Mouse (Mus musculus): Measurements from ENCODE around the gene 1700020D05Rik. TPM values are rescaled to one million over a fixed set of nuclear protein-coding genes. Genes with fewer than 3 reads are reported as not detected.

1700020D05Rik gene
- polyA plus RNA-seq, 1 experiment from 2014 or later = not detected

DNA sequence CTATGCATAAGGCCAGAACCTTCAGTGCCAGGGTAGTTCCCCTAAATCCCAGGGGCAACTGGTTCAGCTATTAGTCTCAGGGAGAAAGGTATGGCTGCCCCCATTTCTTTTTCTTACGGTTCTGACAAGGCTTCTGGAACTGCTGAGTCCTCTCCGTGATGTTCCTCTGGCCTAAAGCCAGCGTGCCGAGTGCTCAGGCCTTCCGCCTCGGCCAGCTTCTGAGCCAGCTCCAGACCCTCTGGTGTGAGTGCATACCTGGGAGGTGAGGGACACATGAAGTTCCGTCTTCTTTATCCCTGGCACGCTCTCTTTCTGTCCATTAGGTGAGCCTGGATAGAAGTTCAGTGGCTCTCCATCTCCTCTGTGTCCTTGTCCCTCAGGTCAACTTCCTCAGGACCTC, 18.2 kb downstream of the 1700020D05Rik start:
- H3K9ac ChIP-seq (ENCODE audit: low read length) = no peak overlapping the region

DNA sequence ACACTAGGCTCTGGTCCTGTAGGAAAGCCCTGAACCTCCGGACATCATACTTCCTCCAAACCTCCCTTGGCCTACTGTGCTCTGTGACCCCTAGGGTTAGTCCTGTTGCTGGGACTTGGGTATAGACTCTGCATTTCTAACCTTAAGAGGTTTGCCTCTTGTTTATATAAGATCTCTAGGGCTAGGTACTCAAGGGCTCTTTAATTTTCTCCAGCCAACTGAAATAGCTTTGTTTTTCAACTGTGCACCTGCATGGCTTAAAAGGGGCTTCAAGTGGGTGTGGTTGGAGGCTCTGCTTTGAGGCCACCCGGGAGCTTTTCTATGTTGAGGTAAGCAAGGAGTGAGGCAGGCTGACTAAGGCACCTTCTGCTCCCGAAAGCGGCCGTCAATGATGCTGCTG, 19.1 kb downstream of the 1700020D05Rik start:
- WGBS = 89% methylated on average over 5 of the region's 5 CpGs
- TF ChIP-seq EP300 (optimal IDR thresholded peaks at IDR 0.05) (no peak), CTCF (IDR thresholded peaks at IDR 0.05; ENCODE audit: low read depth) (no peak)
- Histone ChIP-seq H3K27ac (replicated peaks) (no peak overlapping the region), H3K36me3 (ENCODE audit: control insufficient read depth, insufficient read depth, low read length) (peaks cover 21% of the 10 kb centered on the region; the same call in 1 of the 2 replicates), H3K9ac (ENCODE audit: low read length) (no peak overlapping the region), H3K9me3 (ENCODE audit: control insufficient read depth, low read length) (no peaks in the 10 kb centered on the region), H3K27me3 (ENCODE audit: control insufficient read depth, insufficient read depth, low read length) (no peaks in the 10 kb centered on the region), H3K4me2 (replicated peaks; ENCODE audit: low read depth) (no peak overlapping the region), H3K4me1 (replicated peaks; ENCODE audit: control insufficient read depth, insufficient read depth) (no peaks in the 10 kb centered on the region), H3K4me3 (ENCODE audit: low read depth, low read length) (no peak overlapping the region)
- ATAC-seq (ENCODE audit: low FRiP score, low TSS enrichment) = no peak
- no peak for DNase-seq (ENCODE audit: low spot score)

More for the DNA sequence above, 18.2 kb downstream of the 1700020D05Rik start:
- no peak overlapping the region for H3K27ac ChIP-seq (replicated peaks)
- TF ChIP-seq CTCF (IDR thresholded peaks at IDR 0.05; ENCODE audit: low read depth) (no peak), EP300 (optimal IDR thresholded peaks at IDR 0.05) (no peak)
- H3K4me3 ChIP-seq (ENCODE audit: low read depth, low read length) = no peak overlapping the region
- 78% methylated on average over 8 of the region's 8 CpGs for WGBS
- no peak overlapping the region for H3K4me2 ChIP-seq (replicated peaks; ENCODE audit: low read depth)
- ATAC-seq (ENCODE audit: low FRiP score, low TSS enrichment) (no peak), DNase-seq (ENCODE audit: low spot score) (no peak)
- H3K4me1 ChIP-seq (replicated peaks; ENCODE audit: control insufficient read depth, insufficient read depth) = no peaks in the 10 kb centered on the region
- peaks cover 17% of the 10 kb centered on the region; the same call in 1 of the 2 replicates for H3K36me3 ChIP-seq (ENCODE audit: control insufficient read depth, insufficient read depth, low read length)
- H3K27me3 ChIP-seq (ENCODE audit: control insufficient read depth, insufficient read depth, low read length) = no peaks in the 10 kb centered on the region
- H3K9me3 ChIP-seq (ENCODE audit: control insufficient read depth, low read length) = no peaks in the 10 kb centered on the region

DNA sequence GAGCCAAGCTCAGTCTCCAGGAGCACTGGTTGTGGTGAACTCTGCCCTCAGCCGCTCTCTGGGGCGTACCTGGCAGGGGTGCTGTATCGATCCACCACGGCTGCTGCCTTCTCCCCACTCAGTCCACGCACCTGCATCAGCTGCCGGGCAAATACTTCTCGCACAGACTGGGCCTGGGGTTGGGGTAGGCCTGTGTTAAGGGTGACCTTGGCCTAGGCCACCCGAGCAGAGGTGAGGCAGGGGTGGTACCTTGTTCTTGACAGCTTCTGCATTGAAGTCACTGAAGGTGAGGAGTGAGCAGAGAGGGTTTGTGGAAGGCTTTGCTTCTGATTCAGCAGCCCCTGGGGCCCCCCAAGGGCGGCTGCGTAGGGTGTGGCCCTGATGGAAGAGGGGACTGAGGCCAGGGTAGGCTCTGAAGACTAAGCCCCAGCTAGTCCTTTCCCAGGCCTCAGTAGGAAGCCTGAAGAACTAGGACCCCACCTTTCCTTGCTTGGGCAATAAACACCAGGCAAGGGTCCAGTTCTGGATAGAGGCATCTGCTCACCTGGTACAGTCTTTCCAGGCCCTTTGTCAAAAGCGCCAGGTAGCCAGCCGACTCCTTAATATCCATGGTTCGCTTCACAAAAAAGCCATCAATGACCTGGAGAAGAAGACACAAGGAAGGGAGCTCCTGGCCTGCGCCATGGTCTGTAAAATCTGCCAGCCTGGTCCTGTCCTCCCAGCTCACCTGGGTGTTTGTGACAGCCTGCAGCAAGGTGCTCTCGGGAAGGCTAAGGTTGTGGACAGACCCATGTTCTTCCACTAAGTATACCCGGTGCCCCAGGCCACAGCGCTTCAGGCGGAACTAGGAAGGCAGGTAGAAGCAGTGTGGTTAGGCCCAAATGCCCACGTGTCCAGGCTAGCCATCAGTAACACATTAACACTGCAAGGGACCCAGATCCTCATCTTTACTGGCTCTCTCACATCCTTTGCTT, 19.9 kb downstream of the 1700020D05Rik start:
- 92% methylated on average over 19 of the region's 19 CpGs for WGBS
- Histone ChIP-seq H3K36me3 (ENCODE audit: control insufficient read depth, insufficient read depth, low read length) (peaks cover 21% of the 10 kb centered on the region; the same call in 1 of the 2 replicates), H3K9ac (ENCODE audit: low read length) (no peak overlapping the region), H3K4me1 (replicated peaks; ENCODE audit: control insufficient read depth, insufficient read depth) (no peaks in the 10 kb centered on the region), H3K27ac (replicated peaks) (no peak overlapping the region), H3K4me3 (ENCODE audit: low read depth, low read length) (no peak overlapping the region), H3K9me3 (ENCODE audit: control insufficient read depth, low read length) (no peaks in the 10 kb centered on the region), H3K4me2 (replicated peaks; ENCODE audit: low read depth) (no peak overlapping the region), H3K27me3 (ENCODE audit: control insufficient read depth, insufficient read depth, low read length) (no peaks in the 10 kb centered on the region)
- DNase-seq (ENCODE audit: low spot score) = no peak
- TF ChIP-seq EP300 (optimal IDR thresholded peaks at IDR 0.05) = no peak
- no peak for TF ChIP-seq CTCF (IDR thresholded peaks at IDR 0.05; ENCODE audit: low read depth)
- no peak for ATAC-seq (ENCODE audit: low FRiP score, low TSS enrichment)

DNA sequence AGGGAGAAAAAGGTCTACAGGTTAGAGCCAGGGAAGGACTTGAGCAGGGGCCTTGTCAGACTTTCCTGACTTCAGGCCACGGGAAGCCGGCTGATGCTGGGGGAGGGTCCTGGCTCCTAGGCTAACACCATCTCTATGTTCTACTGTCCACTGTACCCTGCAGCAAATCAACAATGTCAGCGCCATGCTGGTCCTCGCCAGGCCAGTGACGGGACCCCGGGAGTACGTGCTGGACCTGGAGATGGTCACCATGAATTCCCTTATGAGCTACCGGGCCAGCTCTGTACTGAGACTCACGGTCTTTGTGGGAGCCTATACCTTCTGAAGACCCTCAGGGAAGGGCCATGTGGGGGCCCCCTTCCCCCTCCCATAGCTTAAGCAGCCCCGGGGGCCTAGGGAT, 22.2 kb downstream of the 1700020D05Rik start:
- DNase-seq (ENCODE audit: low spot score) (no peak), ATAC-seq (ENCODE audit: low FRiP score, low TSS enrichment) (no peak)
- H3K9ac ChIP-seq (ENCODE audit: low read length) = no peak overlapping the region
- H3K9me3 ChIP-seq (ENCODE audit: control insufficient read depth, low read length) = no peaks in the 10 kb centered on the region
- H3K27me3 ChIP-seq (ENCODE audit: control insufficient read depth, insufficient read depth, low read length) = no peaks in the 10 kb centered on the region
- H3K27ac ChIP-seq (replicated peaks) = no peak overlapping the region
- 92% methylated on average over 10 of the region's 10 CpGs for WGBS
- H3K4me3 ChIP-seq (ENCODE audit: low read depth, low read length) = no peak overlapping the region
- H3K4me2 ChIP-seq (replicated peaks; ENCODE audit: low read depth) = no peak overlapping the region
- H3K36me3 ChIP-seq (ENCODE audit: control insufficient read depth, insufficient read depth, low read length) = peaks cover 21% of the 10 kb centered on the region; the same call in 1 of the 2 replicates
- H3K4me1 ChIP-seq (replicated peaks; ENCODE audit: control insufficient read depth, insufficient read depth) = no peaks in the 10 kb centered on the region; the same call in 1 of the 2 replicates
- TF ChIP-seq EP300 (optimal IDR thresholded peaks at IDR 0.05) = no peak
- no peak for TF ChIP-seq CTCF (IDR thresholded peaks at IDR 0.05; ENCODE audit: low read depth)

DNA sequence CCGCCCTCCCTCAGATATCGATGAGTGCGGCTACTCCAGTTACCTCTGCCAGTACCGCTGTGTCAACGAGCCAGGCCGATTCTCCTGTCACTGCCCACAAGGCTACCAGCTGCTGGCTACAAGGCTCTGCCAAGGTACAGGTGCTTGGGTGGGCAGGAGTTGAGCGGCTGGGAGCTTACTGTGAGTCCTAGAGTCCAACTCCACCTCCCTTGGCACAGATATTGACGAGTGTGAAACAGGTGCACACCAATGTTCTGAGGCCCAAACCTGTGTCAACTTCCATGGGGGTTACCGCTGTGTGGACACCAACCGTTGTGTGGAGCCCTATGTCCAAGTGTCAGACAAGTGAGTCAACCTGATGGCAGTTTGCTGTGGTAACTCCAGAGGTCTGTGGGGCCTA, 23.6 kb downstream of the 1700020D05Rik start:
- TF ChIP-seq EP300 (optimal IDR thresholded peaks at IDR 0.05) (no peak), CTCF (IDR thresholded peaks at IDR 0.05; ENCODE audit: low read depth) (no peak)

More for the DNA sequence above, 23.6 kb downstream of the 1700020D05Rik start:
- Histone ChIP-seq H3K9me3 (ENCODE audit: control insufficient read depth, low read length) (no peaks in the 10 kb centered on the region), H3K4me2 (replicated peaks; ENCODE audit: low read depth) (no peak overlapping the region), H3K4me3 (ENCODE audit: low read depth, low read length) (no peak overlapping the region), H3K27ac (replicated peaks) (no peak overlapping the region), H3K9ac (ENCODE audit: low read length) (no peak overlapping the region), H3K36me3 (ENCODE audit: control insufficient read depth, insufficient read depth, low read length) (peaks cover 21% of the 10 kb centered on the region; the same call in 1 of the 2 replicates), H3K4me1 (replicated peaks; ENCODE audit: control insufficient read depth, insufficient read depth) (no peaks in the 10 kb centered on the region; the same call in 1 of the 2 replicates), H3K27me3 (ENCODE audit: control insufficient read depth, insufficient read depth, low read length) (no peaks in the 10 kb centered on the region)
- WGBS = 82% methylated on average over 10 of the region's 10 CpGs
- DNase-seq (ENCODE audit: low spot score) (no peak), ATAC-seq (ENCODE audit: low FRiP score, low TSS enrichment) (no peak)
